Mouse (Mus musculus): ENCODE measurements around the gene Ttc33.

GRCm38 (mm10) chr15:5165121-5165773 is 20.1 kb upstream of the Ttc33 start:
- TF ChIP-seq CTCF (IDR thresholded peaks at IDR 0.05; ENCODE audit: borderline replicate concordance, extremely low read depth, insufficient read depth, insufficient read length) (no peak), POLR2A (IDR thresholded peaks at IDR 0.05; ENCODE audit: borderline replicate concordance, extremely low read depth, insufficient read depth, insufficient read length, poor library complexity, severe bottlenecking) (no peak)

Measured in brain, embryonic 14.5 days (tissue).